Mouse (Mus musculus) lung, postnatal 10 days (tissue): ENCODE results near the gene Gm21746.
"Not testable (repeated sequence)": the region's sequence is repeated elsewhere in the genome, so short reads cannot be mapped to it uniquely, and the experiment has no call there.

Source experiments
- DNase-seq: peaks from one replicate; pipeline ENCODE4 v3.0.0; 2021

The Gm21746 gene

GRCm38 (mm10) chrY:6237895-6238294, at the start of gene Gm21746:
Gene Gm21746, minus strand, starts transcription at chrY:6237995.
- DNase-seq, result not testable (repeated sequence)

- DNase-seq, result not testable (repeated sequence)
Observed at GRCm38 (mm10) chrY:6266798-6267197, 29.0 kb upstream of the Gm21746 start, which contains the start of gene Gm20873. Gene Gm20873, plus strand, starts transcription at chrY:6267098.
